Mouse (Mus musculus): Measurements from ENCODE around the gene Helq.

The Helq gene

GRCm38 (mm10) chr5:100776900-100777299 lies 21.5 kb downstream of the Helq start:
- no peak for DNase-seq (ENCODE audit: low spot score)

GRCm38 (mm10) chr5:100775778-100776404 lies 22.5 kb downstream of the Helq start:
- no peak for DNase-seq (ENCODE audit: low spot score)

DNA sequence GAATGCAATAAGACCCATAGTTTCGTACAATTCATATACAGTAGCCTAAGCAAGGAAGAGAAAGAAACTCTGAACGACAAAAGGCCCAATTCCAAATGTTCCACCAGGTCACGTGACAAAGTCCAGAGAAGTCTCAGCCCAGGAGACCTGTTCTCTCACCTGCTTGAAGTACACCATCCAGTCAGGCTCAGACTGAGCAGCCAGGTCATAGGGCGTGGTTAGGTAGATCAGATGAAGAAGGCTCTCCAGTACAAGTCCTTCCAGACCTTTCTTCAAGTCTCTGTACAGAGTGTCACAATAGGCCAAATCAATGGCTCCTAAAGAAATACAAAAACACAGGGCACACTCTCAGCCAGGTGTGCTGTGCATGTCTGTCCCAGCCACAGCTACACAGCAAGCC lies 26.8 kb downstream of the Helq start:
- DNase-seq (ENCODE audit: low spot score), result no peak

- no peak for DNase-seq (ENCODE audit: low spot score)
Observed at GRCm38 (mm10) chr5:100766026-100766425, 32.4 kb downstream of the Helq start.

DNA sequence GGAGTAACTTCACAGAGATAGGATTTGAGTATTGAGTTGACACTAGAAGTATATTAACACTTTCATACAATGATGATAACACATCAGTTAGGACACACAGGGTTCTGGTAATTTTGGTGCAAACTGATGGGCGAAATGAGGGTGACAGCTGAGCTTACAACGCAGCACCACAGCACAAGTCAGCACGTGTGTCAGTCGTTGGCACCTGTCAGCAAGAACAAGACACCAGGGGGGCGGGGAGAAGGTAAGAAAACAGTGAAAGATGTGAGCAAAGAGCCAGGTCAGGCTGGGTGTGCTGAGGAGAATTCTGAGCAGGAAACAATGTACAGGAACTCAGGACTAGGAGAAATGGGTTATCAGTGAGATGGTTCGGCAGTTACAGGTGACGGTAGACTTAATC lies 36.7 kb downstream of the Helq start:
- DNase-seq (ENCODE audit: low spot score), result no peak

- no peak for DNase-seq (ENCODE audit: low spot score)
Observed at GRCm38 (mm10) chr5:100760049-100760663, 38.2 kb downstream of the Helq start.

DNA sequence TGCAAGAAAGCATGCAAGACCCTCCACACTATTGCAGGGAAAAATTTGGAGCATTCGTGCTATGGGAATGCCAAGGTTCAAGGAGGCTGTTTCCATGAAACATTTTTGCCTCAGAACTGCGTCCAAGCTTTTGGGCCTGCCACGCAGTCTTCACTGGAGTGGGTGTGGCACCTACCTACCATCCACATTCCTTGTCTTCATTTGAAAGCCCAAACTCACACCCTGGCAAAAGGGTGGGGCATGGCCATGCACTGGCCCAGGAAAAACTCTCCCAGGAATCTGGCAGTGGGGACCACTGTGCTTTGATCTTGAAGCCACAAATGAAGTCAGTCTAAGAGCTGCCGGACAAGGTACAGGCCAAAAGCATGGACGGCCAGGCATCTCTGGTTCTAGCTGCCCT lies 40.3 kb downstream of the Helq start:
- DNase-seq (ENCODE audit: low spot score), result no peak

- DNase-seq (ENCODE audit: low spot score), result no peak
Observed at GRCm38 (mm10) chr5:100753407-100753806, 45.0 kb downstream of the Helq start.

- no peak for DNase-seq (ENCODE audit: low spot score)
Observed at GRCm38 (mm10) chr5:100751655-100752054, 46.7 kb downstream of the Helq start.

DNA sequence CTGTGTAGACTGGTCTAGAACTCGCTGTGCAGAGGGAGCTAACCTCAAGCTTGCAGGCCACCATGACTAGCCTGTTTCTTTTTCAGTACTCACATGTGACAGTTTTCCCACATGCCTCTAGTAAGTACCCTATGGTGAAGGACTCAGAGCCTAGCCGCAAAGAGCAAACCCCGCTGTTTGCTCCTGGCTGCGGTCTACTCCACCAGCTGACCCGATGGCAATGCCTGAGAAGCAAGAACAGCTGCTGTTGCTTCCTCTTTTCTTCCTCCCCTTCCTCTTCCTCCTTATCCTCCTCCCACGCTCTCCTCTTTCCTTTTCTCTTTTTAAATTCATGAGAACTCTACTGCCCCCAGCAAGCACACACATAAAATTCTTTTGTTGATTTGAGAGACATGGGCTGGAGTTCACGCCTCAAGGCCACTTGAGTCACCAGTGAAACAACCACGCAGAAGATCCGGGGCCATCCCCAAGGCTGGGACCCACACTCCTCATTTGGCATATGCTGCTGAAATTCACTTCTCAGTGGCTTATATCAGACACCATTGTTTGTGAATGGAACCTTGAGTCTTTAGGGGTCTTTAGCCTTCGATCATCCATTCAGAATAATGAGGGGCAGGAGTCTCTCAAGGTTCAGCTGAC lies 47.7 kb downstream of the Helq start:
- DNase-seq (ENCODE audit: low spot score), result no peak

DNA sequence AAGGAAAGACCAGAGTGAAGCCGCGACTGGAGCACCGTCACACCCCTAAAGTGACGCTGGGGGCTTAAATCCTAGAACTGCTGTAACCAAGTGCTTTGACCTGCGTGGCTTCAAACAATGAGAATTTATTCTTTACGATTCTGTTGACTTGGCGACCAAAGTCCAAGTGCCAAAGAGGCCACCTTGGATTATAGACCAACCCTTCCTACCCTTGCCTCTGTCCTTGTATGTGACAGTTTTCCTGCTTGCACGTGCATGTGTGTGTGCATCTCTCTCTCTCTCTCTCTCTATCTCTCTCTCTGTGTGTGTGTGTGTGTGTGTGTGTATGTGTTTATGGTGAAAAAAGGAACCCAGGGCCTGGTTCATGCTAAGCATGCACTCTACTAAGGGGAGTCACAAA lies 59.6 kb downstream of the Helq start:
- no peak for DNase-seq (ENCODE audit: low spot score)

GRCm38 (mm10) chr5:100736919-100737318 lies 61.5 kb downstream of the Helq start:
- no peak for DNase-seq (ENCODE audit: low spot score)

- no peak for DNase-seq (ENCODE audit: low spot score)
Observed at GRCm38 (mm10) chr5:100734535-100734934, 63.9 kb downstream of the Helq start.

GRCm38 (mm10) chr5:100728757-100729156 lies 69.6 kb downstream of the Helq start:
- DNase-seq (ENCODE audit: low spot score), result no peak

GRCm38 (mm10) chr5:100726001-100726400 lies 72.4 kb downstream of the Helq start:
- no peak for DNase-seq (ENCODE audit: low spot score)

DNA sequence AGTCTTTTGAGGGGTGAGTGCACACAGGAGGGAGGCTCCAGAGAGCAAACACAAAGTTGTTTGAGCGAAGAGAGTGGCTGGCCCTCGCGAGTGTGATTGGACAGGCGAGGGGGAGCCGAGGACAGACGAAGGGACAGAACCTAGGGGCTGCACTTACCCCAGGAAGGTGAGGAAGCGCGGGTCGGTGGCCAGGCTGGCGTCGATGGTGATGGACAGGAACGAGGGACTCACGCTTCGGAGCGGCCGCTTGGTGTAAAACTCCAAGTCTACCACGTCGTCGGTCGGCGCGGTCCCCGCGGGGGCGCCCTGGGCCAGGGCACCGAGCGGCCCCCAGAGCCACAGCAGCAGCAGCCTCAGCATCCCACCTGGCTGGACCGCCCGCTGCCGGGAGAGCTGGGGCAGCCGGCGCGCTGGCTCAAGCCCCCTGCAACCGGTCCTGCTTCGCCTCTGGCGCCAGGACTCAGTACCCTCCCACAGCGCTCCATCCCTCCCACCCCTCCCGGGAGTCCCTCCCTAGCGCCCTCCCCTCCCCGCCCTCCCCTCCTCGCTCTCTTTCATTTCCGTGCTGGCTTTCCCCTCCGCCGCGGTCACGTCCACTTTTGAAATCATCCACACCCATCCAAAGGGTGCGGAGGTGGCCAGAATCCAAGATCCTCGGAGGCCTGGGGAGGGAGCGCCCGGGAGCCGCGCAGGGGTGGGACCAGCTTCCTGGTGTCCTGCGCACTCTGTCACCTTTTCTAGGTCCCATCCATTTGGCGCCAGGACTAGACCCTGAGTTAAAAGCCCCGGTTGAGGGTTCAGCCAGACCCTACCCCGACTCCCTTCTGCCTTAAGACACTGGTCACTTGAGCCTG lies 78.9 kb downstream of the Helq start, which contains the start of gene Hpse:
TSS of gene Hpse (minus strand) at position 482 of the 854 bp plus-strand sequence.
- peak; percentile 36 for DNase-seq (ENCODE audit: low spot score)

DNA sequence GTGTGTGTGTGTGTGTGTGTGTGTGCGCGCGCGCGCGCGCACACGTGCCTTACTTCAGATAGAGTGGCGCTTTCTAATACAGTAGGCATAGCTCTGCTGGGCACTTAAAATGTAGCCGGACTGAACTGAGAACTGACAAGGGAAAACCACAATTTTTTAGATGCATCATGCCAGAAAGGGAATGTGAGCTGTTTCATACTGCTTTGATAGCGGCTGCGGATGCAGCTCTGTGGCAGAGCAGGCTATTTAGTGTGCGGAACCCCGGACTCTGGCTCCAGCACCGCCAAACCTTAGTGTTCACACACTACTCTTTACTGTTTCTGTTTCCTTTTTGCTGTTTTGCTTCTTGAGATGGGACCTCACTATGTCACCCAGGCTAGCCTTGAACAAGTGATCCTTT lies 81.6 kb downstream of the Helq start:
- DNase-seq (ENCODE audit: low spot score), result no peak

All from urinary bladder, postnatal 25 days (tissue).